Mouse (Mus musculus) bone marrow macrophage, adult 2 months (primary cell): ENCODE data around the gene Ssr2.

ENCODE experiments used
- CTCF ChIP-seq: IDR thresholded peaks from 2 replicates; pipeline ENCODE4 v1.5.1; 2012; ENCODE audit warnings: low read depth, mild to moderate bottlenecking, low read length, moderate library complexity
- POLR2A ChIP-seq: IDR thresholded peaks from 2 replicates; pipeline ENCODE4 v1.6.1; 2012; ENCODE audit warnings: mild to moderate bottlenecking, low read depth, low read length, borderline replicate concordance

DNA sequence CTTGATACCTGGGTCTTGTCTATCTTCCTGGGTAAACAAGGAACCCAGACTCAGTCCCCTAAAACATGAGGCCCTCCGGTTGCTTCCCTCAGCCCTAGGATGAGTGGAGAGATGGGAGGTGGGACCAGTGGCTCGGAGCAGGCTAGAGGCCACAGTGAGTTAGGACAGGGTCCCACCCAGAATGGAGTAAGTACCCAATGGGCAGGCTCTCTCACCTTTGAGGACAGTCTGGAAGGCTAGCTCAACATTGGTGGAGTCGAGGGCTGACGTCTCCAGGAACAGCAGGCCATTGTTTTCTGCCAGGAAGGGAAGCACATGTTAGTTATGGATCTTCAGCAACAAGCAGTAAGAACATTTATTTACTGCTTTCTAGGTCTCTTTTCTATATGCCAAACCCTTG is 33.2 kb upstream of the Ssr2 start:
- TF ChIP-seq POLR2A (no peak), CTCF (no peak)
